Mouse (Mus musculus): Measurements from ENCODE around the gene Sema3d. TPM values are rescaled to one million over a fixed set of nuclear protein-coding genes. Genes with fewer than 3 reads are reported as not detected.

The Sema3d gene
- polyA plus RNA-seq, 1 experiment, result 0.19 TPM

DNA sequence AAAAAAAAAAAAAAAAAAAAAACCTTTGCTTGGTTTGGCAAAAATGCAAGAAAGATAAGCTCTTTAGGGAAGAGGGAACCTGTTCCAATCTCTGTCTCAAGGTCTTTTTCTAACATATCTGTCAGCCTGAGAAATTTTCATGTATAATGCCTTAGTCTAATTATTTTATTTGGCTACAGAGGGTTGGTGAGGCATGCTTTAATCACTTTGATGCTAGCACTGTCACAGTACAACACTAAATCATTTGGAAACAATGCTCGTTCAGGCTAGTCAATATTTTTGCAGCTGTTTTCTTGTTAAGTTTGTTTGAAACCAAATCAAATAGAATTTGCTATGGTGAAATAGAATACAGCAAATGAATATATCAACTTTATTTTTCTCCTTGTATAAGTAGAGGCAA is 74.3 kb downstream of the Sema3d start:
- Histone ChIP-seq H3K36me3 (ENCODE audit: control insufficient read depth, insufficient read depth, low read length) (no peaks in the 10 kb centered on the region), H3K27ac (ENCODE audit: insufficient read depth, low read depth, low read length) (no peak overlapping the region), H3K4me3 (ENCODE audit: low read depth, low read length) (no peak overlapping the region), H3K27me3 (ENCODE audit: control insufficient read depth, insufficient read depth, low read length) (no peaks in the 10 kb centered on the region), H3K4me1 (ENCODE audit: control insufficient read depth, insufficient read depth, insufficient read length, low read length) (no peaks in the 10 kb centered on the region)
- WGBS, result 73% methylated on average over 1 of the region's 1 CpGs
- TF ChIP-seq POLR2A (IDR thresholded peaks at IDR 0.05; ENCODE audit: low read depth, low read length), result no peak
- TF ChIP-seq CTCF (IDR thresholded peaks at IDR 0.05; ENCODE audit: extremely low read depth, insufficient read length, insufficient replicate concordance, low read depth, low read length), result no peak

- Histone ChIP-seq H3K27me3 (ENCODE audit: control insufficient read depth, insufficient read depth, low read length) (no peaks in the 10 kb centered on the region), H3K36me3 (ENCODE audit: control insufficient read depth, insufficient read depth, low read length) (no peaks in the 10 kb centered on the region), H3K4me1 (ENCODE audit: control insufficient read depth, insufficient read depth, insufficient read length, low read length) (no peaks in the 10 kb centered on the region), H3K4me3 (ENCODE audit: low read depth, low read length) (no peak overlapping the region), H3K27ac (ENCODE audit: insufficient read depth, low read depth, low read length) (no peak overlapping the region)
- TF ChIP-seq CTCF (IDR thresholded peaks at IDR 0.05; ENCODE audit: extremely low read depth, insufficient read length, insufficient replicate concordance, low read depth, low read length), result no peak
- no peak for TF ChIP-seq POLR2A (IDR thresholded peaks at IDR 0.05; ENCODE audit: low read depth, low read length)
- WGBS, result 61% methylated on average over 4 of the region's 4 CpGs
Measured at GRCm38 (mm10) chr5:12467568-12468336, 84.6 kb downstream of the Sema3d start.

DNA sequence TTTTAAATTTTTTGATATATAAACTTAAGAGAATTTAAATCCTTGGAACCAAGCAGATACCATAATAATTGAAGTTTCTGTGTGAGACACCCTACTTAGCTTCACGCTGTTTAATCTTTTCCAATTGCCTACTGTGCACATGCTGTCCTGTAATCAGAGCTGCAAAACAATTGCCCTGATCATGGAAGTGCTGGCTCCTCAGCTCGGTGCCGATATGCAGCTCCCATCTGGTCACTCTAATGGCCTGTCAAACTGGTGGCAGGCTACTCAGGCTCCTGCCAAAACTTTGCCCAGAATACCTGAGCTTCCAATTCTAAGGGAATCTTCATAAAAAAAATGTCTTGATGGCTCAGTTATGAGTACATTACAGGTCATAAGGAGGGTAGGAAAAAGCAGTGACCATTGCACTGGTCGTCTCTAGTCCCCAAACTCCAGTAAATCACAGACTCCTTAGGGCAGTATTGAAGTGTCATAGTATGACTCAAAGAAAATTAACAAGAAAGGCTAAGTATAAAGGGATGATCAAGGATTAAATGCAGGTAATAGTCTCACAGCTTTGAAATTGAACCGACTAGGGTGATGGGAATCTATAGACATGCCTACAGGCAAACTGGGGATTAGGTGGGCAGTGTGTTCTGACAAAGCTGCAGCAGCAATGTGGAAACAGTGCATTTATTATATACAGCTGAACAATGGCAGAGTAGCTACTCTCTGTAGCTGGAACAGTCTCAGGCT is 91.9 kb downstream of the Sema3d start:
- Histone ChIP-seq H3K36me3 (ENCODE audit: control insufficient read depth, insufficient read depth, low read length) (no peaks in the 10 kb centered on the region), H3K4me1 (ENCODE audit: control insufficient read depth, insufficient read depth, insufficient read length, low read length) (no peaks in the 10 kb centered on the region), H3K4me3 (ENCODE audit: low read depth, low read length) (no peak overlapping the region), H3K27ac (ENCODE audit: insufficient read depth, low read depth, low read length) (no peak overlapping the region), H3K27me3 (ENCODE audit: control insufficient read depth, insufficient read depth, low read length) (no peaks in the 10 kb centered on the region)
- 76% methylated on average over 5 of the region's 5 CpGs for WGBS
- TF ChIP-seq POLR2A (IDR thresholded peaks at IDR 0.05; ENCODE audit: low read depth, low read length), result no peak
- TF ChIP-seq CTCF (IDR thresholded peaks at IDR 0.05; ENCODE audit: extremely low read depth, insufficient read length, insufficient replicate concordance, low read depth, low read length), result no peak

GRCm38 (mm10) chr5:12475639-12475916 is 92.4 kb downstream of the Sema3d start:
- Histone ChIP-seq H3K4me1 (ENCODE audit: control insufficient read depth, insufficient read depth, insufficient read length, low read length) (no peaks in the 10 kb centered on the region), H3K4me3 (ENCODE audit: low read depth, low read length) (no peak overlapping the region), H3K36me3 (ENCODE audit: control insufficient read depth, insufficient read depth, low read length) (no peaks in the 10 kb centered on the region), H3K27me3 (ENCODE audit: control insufficient read depth, insufficient read depth, low read length) (no peaks in the 10 kb centered on the region), H3K27ac (ENCODE audit: insufficient read depth, low read depth, low read length) (no peak overlapping the region)
- 81% methylated on average over 4 of the region's 4 CpGs for WGBS
- no peak for TF ChIP-seq CTCF (IDR thresholded peaks at IDR 0.05; ENCODE audit: extremely low read depth, insufficient read length, insufficient replicate concordance, low read depth, low read length)

DNA sequence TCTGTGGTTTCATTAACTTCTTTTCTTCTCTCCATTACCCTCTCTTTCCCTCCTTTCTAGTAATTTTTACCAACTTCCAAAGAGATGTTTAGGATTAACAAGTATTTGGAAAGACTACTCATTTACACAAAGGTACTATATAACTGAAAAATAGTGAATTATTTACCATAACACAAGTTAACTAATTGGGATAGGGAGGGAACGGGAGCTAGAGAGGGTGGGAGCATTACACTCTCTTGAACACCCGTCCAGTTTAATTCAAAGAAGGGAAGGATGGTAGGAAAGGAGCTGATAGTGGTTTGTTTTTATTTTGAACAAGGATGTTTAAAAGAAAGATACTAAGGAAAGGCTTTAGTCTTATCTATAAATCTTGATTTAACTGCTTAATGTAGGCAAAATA is 104.7 kb downstream of the Sema3d start:
- H3K4me1 ChIP-seq (ENCODE audit: control insufficient read depth, insufficient read depth, insufficient read length, low read length), result no peaks in the 10 kb centered on the region

GRCm38 (mm10) chr5:12491704-12492103 is 108.5 kb downstream of the Sema3d start:
- Histone ChIP-seq H3K4me1 (ENCODE audit: control insufficient read depth, insufficient read depth, insufficient read length, low read length) (no peaks in the 10 kb centered on the region), H3K27ac (ENCODE audit: insufficient read depth, low read depth, low read length) (no peak overlapping the region), H3K4me3 (ENCODE audit: low read depth, low read length) (no peak overlapping the region), H3K27me3 (ENCODE audit: control insufficient read depth, insufficient read depth, low read length) (no peaks in the 10 kb centered on the region), H3K36me3 (ENCODE audit: control insufficient read depth, insufficient read depth, low read length) (no peaks in the 10 kb centered on the region)
- TF ChIP-seq POLR2A (IDR thresholded peaks at IDR 0.05; ENCODE audit: low read depth, low read length), result no peak
- TF ChIP-seq CTCF (IDR thresholded peaks at IDR 0.05; ENCODE audit: extremely low read depth, insufficient read length, insufficient replicate concordance, low read depth, low read length), result no peak
- 30% methylated on average over 1 of the region's 1 CpGs for WGBS

More for the DNA sequence above, 104.7 kb downstream of the Sema3d start:
- no peaks in the 10 kb centered on the region for H3K27me3 ChIP-seq (ENCODE audit: control insufficient read depth, insufficient read depth, low read length)
- no peak overlapping the region for H3K27ac ChIP-seq (ENCODE audit: insufficient read depth, low read depth, low read length)
- TF ChIP-seq CTCF (IDR thresholded peaks at IDR 0.05; ENCODE audit: extremely low read depth, insufficient read length, insufficient replicate concordance, low read depth, low read length) (no peak), POLR2A (IDR thresholded peaks at IDR 0.05; ENCODE audit: low read depth, low read length) (no peak)
- no peaks in the 10 kb centered on the region for H3K36me3 ChIP-seq (ENCODE audit: control insufficient read depth, insufficient read depth, low read length)
- H3K4me3 ChIP-seq (ENCODE audit: low read depth, low read length), result no peak overlapping the region
- 79% methylated on average over 2 of the region's 2 CpGs for WGBS

GRCm38 (mm10) chr5:12498227-12498928 is 115.2 kb downstream of the Sema3d start:
- Histone ChIP-seq H3K36me3 (ENCODE audit: control insufficient read depth, insufficient read depth, low read length) (no peaks in the 10 kb centered on the region), H3K4me3 (ENCODE audit: low read depth, low read length) (no peak overlapping the region), H3K27ac (ENCODE audit: insufficient read depth, low read depth, low read length) (no peak overlapping the region), H3K4me1 (ENCODE audit: control insufficient read depth, insufficient read depth, insufficient read length, low read length) (no peaks in the 10 kb centered on the region), H3K27me3 (ENCODE audit: control insufficient read depth, insufficient read depth, low read length) (no peaks in the 10 kb centered on the region)
- WGBS, result 84% methylated on average over 6 of the region's 6 CpGs
- TF ChIP-seq POLR2A (IDR thresholded peaks at IDR 0.05; ENCODE audit: low read depth, low read length) (no peak), CTCF (IDR thresholded peaks at IDR 0.05; ENCODE audit: extremely low read depth, insufficient read length, insufficient replicate concordance, low read depth, low read length) (no peak)

Measured in small intestine, adult 2 months (tissue).